ENCODE assay signal across 15 mouse cellular contexts in the genomic region with DNA sequence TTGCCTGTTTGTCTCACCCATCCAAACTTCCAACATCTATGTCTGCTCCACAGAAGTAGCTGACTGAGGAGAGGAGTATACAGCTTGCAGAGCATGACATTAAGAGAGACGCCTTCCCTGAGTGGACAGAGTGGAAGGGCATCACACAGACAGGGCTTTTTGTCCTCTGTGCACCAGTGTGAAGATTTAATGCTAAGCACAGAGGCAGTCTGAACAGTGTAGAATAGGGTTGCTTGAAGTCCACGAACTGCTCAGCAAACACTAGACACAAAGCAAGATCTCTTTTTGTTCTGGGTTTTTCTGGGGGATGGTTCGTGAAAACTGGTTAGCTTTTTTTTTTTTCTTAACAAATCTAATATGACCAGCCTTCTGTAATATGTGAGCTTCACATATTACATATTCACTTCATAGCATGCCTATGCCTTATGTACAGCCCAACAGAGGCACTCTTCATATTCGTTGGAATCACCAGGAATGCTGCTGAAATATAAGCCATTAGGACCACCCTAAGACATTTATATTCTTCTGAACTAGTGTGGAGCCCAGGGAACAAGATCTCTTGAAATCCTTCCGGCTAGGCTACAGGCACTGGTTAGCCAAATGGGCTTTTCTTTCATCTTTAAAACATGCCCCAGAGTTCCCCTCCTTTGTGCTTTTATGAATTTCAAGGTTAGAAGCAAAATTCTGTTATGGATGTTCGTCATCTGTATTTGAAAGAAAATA.
DNase-seq lines count a peak whose midpoint lies in the region; ATAC-seq and TF ChIP-seq lines count a peak whose summit lies in the region.
"Had no signal": no experiment of that assay in that cellular context is flagged by ENCODE, and none has a peak within 500 bp of the region (broad histone marks: within the 10 kb centered on the region; RNA-seq: fewer than 3 reads in every experiment).

No protein-coding gene starts in this region.

- TF ChIP-seq CTCF in hindbrain, postnatal 0 days (IDR thresholded peaks at IDR 0.05; ENCODE audit: low read depth), result no peak
- no peak for TF ChIP-seq CTCF in forebrain, postnatal 0 days (IDR thresholded peaks at IDR 0.05; ENCODE audit: low read depth)
- no peak for TF ChIP-seq CTCF in liver, postnatal 0 days (IDR thresholded peaks at IDR 0.05; ENCODE audit: low read depth)

- no peak overlapping the region for H3K4me3 ChIP-seq in forebrain, embryonic 13.5 days
- no peak overlapping the region for H3K4me3 ChIP-seq in forebrain, embryonic 12.5 days (replicated peaks)
- no peak overlapping the region for H3K4me3 ChIP-seq in hindbrain, postnatal 0 days (ENCODE audit: low read length)
- H3K4me3 ChIP-seq in hindbrain, embryonic 10.5 days, result no peak overlapping the region
- H3K4me3 ChIP-seq in forebrain, embryonic 14.5 days (ENCODE audit: low read depth, low read length), result no peak overlapping the region
- H3K4me3 ChIP-seq in forebrain, postnatal 0 days (ENCODE audit: low read depth, low read length), result no peak overlapping the region
- no peak overlapping the region for H3K4me3 ChIP-seq in liver, postnatal 0 days (ENCODE audit: low read depth, low read length)
- H3K4me3 ChIP-seq: embryonic facial prominence, embryonic 10.5 days; embryonic facial prominence, embryonic 15.5 days; heart, adult 2 months; limb, embryonic 13.5 days; stomach, embryonic 15.5 days had no signal

- TF ChIP-seq EP300 in liver, postnatal 0 days (IDR thresholded peaks at IDR 0.05; ENCODE audit: low read depth), result no peak

- no peak for DNase-seq in hindbrain, postnatal 0 days (ENCODE audit: low spot score)
- no peak for DNase-seq in hindbrain, embryonic 10.5 days (ENCODE audit: low spot score)
- no peak for DNase-seq in forebrain, embryonic 14.5 days (ENCODE audit: low spot score)
- no peak for DNase-seq in forebrain, postnatal 0 days
- DNase-seq in liver, postnatal 0 days, result no peak

- no peak overlapping the region for H3K4me2 ChIP-seq in forebrain, embryonic 13.5 days
- H3K4me2 ChIP-seq in forebrain, embryonic 12.5 days, result no peak overlapping the region
- no peak overlapping the region for H3K4me2 ChIP-seq in hindbrain, postnatal 0 days (ENCODE audit: low read depth, low read length)
- H3K4me2 ChIP-seq in forebrain, embryonic 14.5 days (ENCODE audit: low read length), result no peak overlapping the region
- no peak overlapping the region for H3K4me2 ChIP-seq in forebrain, postnatal 0 days (ENCODE audit: low read depth)
- no peak overlapping the region for H3K4me2 ChIP-seq in liver, postnatal 0 days (ENCODE audit: low read depth, low read length)
- H3K4me2 ChIP-seq: embryonic facial prominence, embryonic 15.5 days; limb, embryonic 13.5 days; liver, embryonic 11.5 days; stomach, embryonic 15.5 days had no signal

- H3K4me1 ChIP-seq in forebrain, embryonic 13.5 days, result no peaks in the 10 kb centered on the region
- no peaks in the 10 kb centered on the region for H3K4me1 ChIP-seq in forebrain, embryonic 12.5 days
- H3K4me1 ChIP-seq in hindbrain, postnatal 0 days (ENCODE audit: insufficient read depth, low read length), result no peaks in the 10 kb centered on the region
- no peaks in the 10 kb centered on the region for H3K4me1 ChIP-seq in hindbrain, embryonic 10.5 days (replicated peaks)
- no peaks in the 10 kb centered on the region for H3K4me1 ChIP-seq in forebrain, embryonic 14.5 days (ENCODE audit: control insufficient read depth, insufficient read depth, low read length)
- no peaks in the 10 kb centered on the region for H3K4me1 ChIP-seq in forebrain, postnatal 0 days (ENCODE audit: insufficient read depth)
- H3K4me1 ChIP-seq in liver, postnatal 0 days (ENCODE audit: insufficient read depth), result no peaks in the 10 kb centered on the region
- H3K4me1 ChIP-seq: embryonic facial prominence, embryonic 10.5 days; embryonic facial prominence, embryonic 15.5 days; limb, embryonic 13.5 days; stomach, embryonic 15.5 days had no signal

- no peak overlapping the region for H3K27ac ChIP-seq in forebrain, embryonic 13.5 days
- no peak overlapping the region for H3K27ac ChIP-seq in forebrain, embryonic 12.5 days
- no peak overlapping the region for H3K27ac ChIP-seq in hindbrain, postnatal 0 days
- H3K27ac ChIP-seq in hindbrain, embryonic 10.5 days, result no peak overlapping the region
- H3K27ac ChIP-seq in forebrain, embryonic 14.5 days (ENCODE audit: low read depth, low read length), result no peak overlapping the region
- no peak overlapping the region for H3K27ac ChIP-seq in forebrain, postnatal 0 days (ENCODE audit: low read depth, low read length)
- no peak overlapping the region for H3K27ac ChIP-seq in liver, postnatal 0 days (ENCODE audit: low read depth)
- H3K27ac ChIP-seq: embryonic facial prominence, embryonic 10.5 days; embryonic facial prominence, embryonic 15.5 days; heart, adult 2 months; kidney, postnatal 0 days; limb, embryonic 13.5 days; stomach, embryonic 15.5 days had no signal

- no peaks in the 10 kb centered on the region for H3K36me3 ChIP-seq in forebrain, embryonic 13.5 days (ENCODE audit: poor library complexity, severe bottlenecking)
- no peaks in the 10 kb centered on the region for H3K36me3 ChIP-seq in forebrain, embryonic 12.5 days (replicated peaks)
- no peaks in the 10 kb centered on the region for H3K36me3 ChIP-seq in hindbrain, postnatal 0 days (ENCODE audit: insufficient read depth, low read length)
- no peaks in the 10 kb centered on the region for H3K36me3 ChIP-seq in hindbrain, embryonic 10.5 days
- no peaks in the 10 kb centered on the region for H3K36me3 ChIP-seq in forebrain, embryonic 14.5 days (ENCODE audit: control insufficient read depth, insufficient read depth, low read length)
- no peaks in the 10 kb centered on the region for H3K36me3 ChIP-seq in forebrain, postnatal 0 days (ENCODE audit: insufficient read depth)
- H3K36me3 ChIP-seq in liver, postnatal 0 days (replicated peaks; ENCODE audit: insufficient read depth, low read length), result no peaks in the 10 kb centered on the region
- H3K36me3 ChIP-seq: embryonic facial prominence, embryonic 10.5 days; embryonic facial prominence, embryonic 15.5 days; limb, embryonic 13.5 days; stomach, embryonic 15.5 days had no signal

- H3K9ac ChIP-seq in forebrain, embryonic 13.5 days, result no peak overlapping the region
- H3K9ac ChIP-seq in forebrain, embryonic 12.5 days, result no peak overlapping the region
- H3K9ac ChIP-seq in hindbrain, postnatal 0 days (replicated peaks; ENCODE audit: low read length), result no peak overlapping the region
- H3K9ac ChIP-seq in forebrain, embryonic 14.5 days (ENCODE audit: low read length), result no peak overlapping the region
- no peak overlapping the region for H3K9ac ChIP-seq in forebrain, postnatal 0 days
- H3K9ac ChIP-seq in liver, postnatal 0 days (replicated peaks), result no peak overlapping the region
- H3K9ac ChIP-seq: embryonic facial prominence, embryonic 15.5 days; limb, embryonic 13.5 days; stomach, embryonic 15.5 days had no signal

- H3K27me3 ChIP-seq in forebrain, embryonic 13.5 days, result no peaks in the 10 kb centered on the region
- H3K27me3 ChIP-seq in forebrain, embryonic 12.5 days, result no peaks in the 10 kb centered on the region
- no peaks in the 10 kb centered on the region for H3K27me3 ChIP-seq in hindbrain, postnatal 0 days (ENCODE audit: insufficient read depth, low read length)
- H3K27me3 ChIP-seq in hindbrain, embryonic 10.5 days (ENCODE audit: insufficient read depth, poor library complexity, severe bottlenecking), result no peaks in the 10 kb centered on the region
- H3K27me3 ChIP-seq in forebrain, embryonic 14.5 days (replicated peaks; ENCODE audit: control insufficient read depth, insufficient read depth, low read length), result no peaks in the 10 kb centered on the region
- H3K27me3 ChIP-seq in forebrain, postnatal 0 days (ENCODE audit: insufficient read depth, low read length), result no peaks in the 10 kb centered on the region
- no peaks in the 10 kb centered on the region for H3K27me3 ChIP-seq in liver, postnatal 0 days (ENCODE audit: insufficient read depth, low read length)
- H3K27me3 ChIP-seq: embryonic facial prominence, embryonic 15.5 days; Patski; stomach, embryonic 15.5 days had no signal

- WGBS in forebrain, embryonic 13.5 days, result 69% methylated on average over 6 of the region's 6 CpGs
- 76% methylated on average over 6 of the region's 6 CpGs for WGBS in forebrain, embryonic 12.5 days
- WGBS in hindbrain, postnatal 0 days, result 69% methylated on average over 6 of the region's 6 CpGs
- WGBS in hindbrain, embryonic 10.5 days, result 73% methylated on average over 6 of the region's 6 CpGs
- 74% methylated on average over 6 of the region's 6 CpGs for WGBS in forebrain, embryonic 14.5 days
- 64% methylated on average over 6 of the region's 6 CpGs for WGBS in forebrain, postnatal 0 days
- 59% methylated on average over 6 of the region's 6 CpGs for WGBS in liver, postnatal 0 days (ENCODE audit: insufficient replicate concordance)

- ATAC-seq in forebrain, embryonic 13.5 days, result peak; percentile 39
- ATAC-seq in forebrain, embryonic 12.5 days (ENCODE audit: low FRiP score), result no peak
- 0 out of 2 replicates have a peak, but pooled peaks have one; percentile 51 for ATAC-seq in hindbrain, postnatal 0 days
- ATAC-seq in forebrain, embryonic 14.5 days, result peak; percentile 33; the same call in 1 of the 2 replicates
- ATAC-seq in forebrain, postnatal 0 days, result peak; percentile 12; the same call in 1 of the 2 replicates
- no peak for ATAC-seq in liver, postnatal 0 days

- no peaks in the 10 kb centered on the region for H3K9me3 ChIP-seq in forebrain, embryonic 13.5 days (replicated peaks)
- no peaks in the 10 kb centered on the region for H3K9me3 ChIP-seq in forebrain, embryonic 12.5 days
- no peaks in the 10 kb centered on the region for H3K9me3 ChIP-seq in hindbrain, postnatal 0 days (ENCODE audit: low read length)
- no peaks in the 10 kb centered on the region for H3K9me3 ChIP-seq in hindbrain, embryonic 10.5 days
- no peaks in the 10 kb centered on the region for H3K9me3 ChIP-seq in forebrain, embryonic 14.5 days (replicated peaks; ENCODE audit: control insufficient read depth, low read length)
- no peaks in the 10 kb centered on the region for H3K9me3 ChIP-seq in forebrain, postnatal 0 days (ENCODE audit: low read length)
- H3K9me3 ChIP-seq in liver, postnatal 0 days (ENCODE audit: low read length), result no peaks in the 10 kb centered on the region
- H3K9me3 ChIP-seq: embryonic facial prominence, embryonic 10.5 days; embryonic facial prominence, embryonic 15.5 days; limb, embryonic 13.5 days; stomach, embryonic 15.5 days had no signal

Comparison
In these comparisons a context has a peak if more than half of its experiments do, and no peak if none do; other contexts are left out.
1. ATAC-seq: peak in forebrain, embryonic 13.5 days (single experiment), hindbrain, postnatal 0 days (single experiment), forebrain, embryonic 14.5 days (single experiment) and forebrain, postnatal 0 days (single experiment); none in forebrain, embryonic 12.5 days (single experiment) and liver, postnatal 0 days (single experiment).